Mouse (Mus musculus) gastrocnemius, postnatal 10 days (tissue): ENCODE data around the gene Dut. TPM values are rescaled to one million over a fixed set of nuclear protein-coding genes. Genes with fewer than 3 reads are reported as not detected.

Experiments
- DNase-seq: peaks from one replicate; pipeline ENCODE4 v3.0.0; 2021; ENCODE audit warnings: mixed read lengths
- total RNA-seq, 2 experiments: library from RNA; stranded (reverse); gene quantifications; 2 replicates each; pipeline ENCODE4 v1.2.3; 2021

Gene Dut
- total RNA-seq, 2 experiments from 2014 or later: 20.9 to 21.0 TPM

- no peak for DNase-seq
Observed at GRCm38 (mm10) chr2:125303764-125304384, 56.9 kb downstream of the Dut start.

- no peak for DNase-seq
Observed at GRCm38 (mm10) chr2:125304746-125305145, 57.8 kb downstream of the Dut start.

DNA sequence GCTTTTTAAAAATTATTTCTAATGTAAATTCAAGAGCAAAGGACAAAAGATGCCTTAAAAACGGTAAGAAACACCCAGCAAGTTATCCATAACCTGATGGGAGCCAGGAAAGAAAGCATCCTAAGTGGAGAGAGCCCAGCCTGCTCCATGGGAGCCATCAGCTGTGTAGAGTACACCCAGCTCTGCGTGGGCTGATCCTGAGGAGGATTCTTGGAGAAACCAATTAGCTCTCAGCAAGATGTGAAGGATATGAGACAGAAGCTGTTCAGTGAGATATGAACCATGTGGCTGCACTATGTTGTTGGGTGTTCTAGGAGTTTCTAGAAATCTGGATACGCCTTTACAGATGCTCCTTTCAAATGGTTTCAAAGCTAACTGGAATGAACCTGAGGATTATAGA lies 58.7 kb downstream of the Dut start:
- DNase-seq: no peak

Other genes starting within 250 kb of the Dut start
- gene Slc24a5, start 179.1 kb upstream of the Dut start, total RNA-seq: under 1 TPM; 0.29 to 0.63 TPM
- 10 to 100 TPM; 14.0 to 20.2 TPM for gene Myef2, start 123.5 kb upstream of the Dut start, total RNA-seq
- not detected for gene Ctxn2, start 110.5 kb upstream of the Dut start, total RNA-seq
- not detected for gene Slc12a1, start 94.7 kb upstream of the Dut start, total RNA-seq